Mouse (Mus musculus): ENCODE measurements around the gene Cenpl. TPM values are rescaled to one million over a fixed set of nuclear protein-coding genes. Genes with fewer than 3 reads are reported as not detected.

The Cenpl gene
- polyA plus RNA-seq, 1 experiment from 2014 or later, result 20.2 TPM

DNA sequence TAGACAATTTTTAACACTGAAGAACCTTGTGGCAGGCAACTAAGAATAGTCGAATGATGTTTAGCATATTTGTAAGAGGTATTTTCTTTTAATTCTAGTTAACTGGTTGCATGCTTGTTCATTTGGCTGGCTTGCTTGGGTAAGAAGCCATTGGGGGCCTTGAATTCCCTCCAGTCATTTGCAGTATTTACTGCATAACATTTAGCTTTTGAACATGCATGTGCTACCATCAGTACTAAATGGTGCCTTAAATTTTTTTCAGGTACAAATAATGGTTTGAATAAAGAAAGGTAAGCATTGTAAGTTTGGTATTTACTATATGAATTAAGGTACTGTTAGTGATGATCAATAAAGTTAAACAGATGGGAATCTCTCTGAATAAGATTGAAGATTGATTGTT lies 33.5 kb upstream of the Cenpl start:
- peaks cover 18% of the 10 kb centered on the region for H3K4me1 ChIP-seq (ENCODE audit: insufficient read depth)
- 0% methylated on average over 1 of the region's 1 CpGs for WGBS (ENCODE audit: insufficient replicate concordance)

DNA sequence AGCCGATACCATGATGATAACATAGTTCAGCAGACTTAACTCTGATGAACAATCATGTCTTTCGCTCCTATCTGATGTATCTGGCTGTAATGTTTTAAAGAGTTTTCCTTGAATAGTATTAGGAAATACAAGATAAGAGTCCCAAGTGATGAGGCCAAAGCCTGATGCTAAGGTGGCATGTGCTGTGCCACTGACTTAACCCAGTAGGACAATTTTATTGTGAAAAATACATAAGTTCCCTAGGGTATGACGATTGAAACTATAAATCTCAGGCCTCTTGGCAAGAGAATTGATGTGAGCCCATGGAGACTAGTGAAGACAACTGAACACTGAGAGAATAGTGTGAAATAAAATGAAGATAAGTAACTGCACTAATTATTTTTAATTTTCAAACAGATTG lies 32.9 kb upstream of the Cenpl start:
- 16% methylated on average over 3 of the region's 3 CpGs for WGBS (ENCODE audit: insufficient replicate concordance)
- Histone ChIP-seq H3K27me3 (ENCODE audit: insufficient read depth, low read length) (no peaks in the 10 kb centered on the region), H3K27ac (ENCODE audit: low read depth) (no peak overlapping the region), H3K4me3 (ENCODE audit: low read depth, low read length) (peak overlapping the region; percentile 81), H3K9me3 (ENCODE audit: low read length) (no peaks in the 10 kb centered on the region), H3K36me3 (replicated peaks; ENCODE audit: insufficient read depth, low read length) (peaks cover 43% of the 10 kb centered on the region), H3K4me2 (ENCODE audit: low read depth, low read length) (peak overlapping the region; percentile 92), H3K9ac (replicated peaks) (no peak overlapping the region; the same call in 1 of the 2 replicates), H3K4me1 (ENCODE audit: insufficient read depth) (peaks cover 18% of the 10 kb centered on the region)
- ATAC-seq, result no peak
- TF ChIP-seq EP300 (IDR thresholded peaks at IDR 0.05; ENCODE audit: low read depth) (no peak), CTCF (IDR thresholded peaks at IDR 0.05; ENCODE audit: low read depth) (no peak)
- no peak for DNase-seq

More for the DNA sequence above, 33.5 kb upstream of the Cenpl start:
- Histone ChIP-seq H3K27ac (ENCODE audit: low read depth) (peak overlapping the region; percentile 95), H3K9me3 (ENCODE audit: low read length) (no peaks in the 10 kb centered on the region), H3K27me3 (ENCODE audit: insufficient read depth, low read length) (no peaks in the 10 kb centered on the region), H3K36me3 (replicated peaks; ENCODE audit: insufficient read depth, low read length) (peaks cover 41% of the 10 kb centered on the region), H3K9ac (replicated peaks) (peak overlapping the region; percentile 82), H3K4me2 (ENCODE audit: low read depth, low read length) (peak overlapping the region; percentile 92), H3K4me3 (ENCODE audit: low read depth, low read length) (peak overlapping the region; percentile 81)
- no peak for DNase-seq
- TF ChIP-seq CTCF (IDR thresholded peaks at IDR 0.05; ENCODE audit: low read depth) (no peak), EP300 (IDR thresholded peaks at IDR 0.05; ENCODE audit: low read depth) (no peak)
- no peak for ATAC-seq

DNA sequence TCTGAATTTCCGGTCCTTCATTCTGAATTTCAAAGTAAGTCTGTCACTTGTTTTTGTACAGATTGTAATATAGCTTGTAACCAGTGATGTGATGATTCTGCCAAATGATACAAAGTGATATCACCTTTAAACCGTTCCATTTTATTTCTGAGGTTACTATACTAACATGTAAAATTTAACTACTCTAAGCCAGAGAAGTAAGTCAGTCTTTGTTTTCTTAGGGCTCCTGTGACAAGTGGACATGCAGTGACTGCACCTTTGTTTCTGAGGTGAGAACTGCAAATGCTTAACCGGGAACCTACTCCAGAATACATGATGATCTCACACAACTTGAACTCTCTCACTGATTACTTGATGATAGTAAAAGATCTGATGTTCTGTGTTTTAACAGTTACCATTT lies 32.5 kb upstream of the Cenpl start:
- Histone ChIP-seq H3K4me1 (ENCODE audit: insufficient read depth) (peaks cover 18% of the 10 kb centered on the region), H3K9me3 (ENCODE audit: low read length) (no peaks in the 10 kb centered on the region), H3K9ac (replicated peaks) (no peak overlapping the region), H3K27ac (ENCODE audit: low read depth) (no peak overlapping the region), H3K27me3 (ENCODE audit: insufficient read depth, low read length) (no peaks in the 10 kb centered on the region), H3K4me2 (ENCODE audit: low read depth, low read length) (peak overlapping the region; percentile 92), H3K36me3 (replicated peaks; ENCODE audit: insufficient read depth, low read length) (peaks cover 43% of the 10 kb centered on the region), H3K4me3 (ENCODE audit: low read depth, low read length) (peak overlapping the region; percentile 81; the same call in 1 of the 2 replicates)
- ATAC-seq (no peak), DNase-seq (no peak)
- no peak for TF ChIP-seq EP300 (IDR thresholded peaks at IDR 0.05; ENCODE audit: low read depth)
- no peak for TF ChIP-seq CTCF (IDR thresholded peaks at IDR 0.05; ENCODE audit: low read depth)
- WGBS (ENCODE audit: insufficient replicate concordance), result 29% methylated on average over 3 of the region's 3 CpGs

DNA sequence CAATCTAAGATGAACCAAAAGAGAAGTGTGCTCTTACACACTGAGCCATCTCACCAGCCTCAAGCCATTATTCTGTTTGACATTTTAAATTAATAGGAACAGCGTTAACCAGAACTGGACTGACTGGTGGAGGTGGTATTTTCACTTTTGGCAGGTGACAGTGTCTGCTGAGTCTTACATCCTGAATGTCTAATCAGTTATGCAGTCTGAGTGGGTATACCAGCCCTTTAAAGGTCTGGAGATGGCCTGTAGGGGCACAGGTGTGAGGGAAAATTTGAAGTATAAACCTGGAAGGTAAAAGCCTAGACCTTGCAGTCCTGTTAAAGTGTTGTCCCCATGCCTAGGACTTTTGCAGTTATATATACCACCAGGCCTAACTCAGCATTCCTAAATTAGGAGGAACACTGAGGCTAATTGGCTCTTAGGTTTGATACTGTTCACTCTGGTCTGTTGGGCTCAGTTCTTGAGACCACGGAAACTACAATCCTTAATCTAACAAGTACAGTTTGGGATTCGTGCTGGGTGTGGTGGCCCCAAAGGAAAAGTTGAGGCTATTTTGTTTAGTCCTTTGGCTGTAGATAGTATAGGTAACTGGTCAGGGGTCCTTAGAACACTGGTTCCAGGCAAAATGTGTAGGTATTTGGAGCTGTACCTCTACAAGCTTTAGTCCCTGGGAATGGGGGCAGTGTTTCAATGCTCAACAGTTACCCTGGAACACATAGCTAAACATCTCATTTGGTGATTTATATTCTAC lies 31.4 kb upstream of the Cenpl start:
- H3K4me1 ChIP-seq (ENCODE audit: insufficient read depth), result peaks cover 11% of the 10 kb centered on the region
- no peak for TF ChIP-seq EP300 (IDR thresholded peaks at IDR 0.05; ENCODE audit: low read depth)
- TF ChIP-seq CTCF (IDR thresholded peaks at IDR 0.05; ENCODE audit: low read depth), result no peak
- H3K4me2 ChIP-seq (ENCODE audit: low read depth, low read length), result no peak overlapping the region
- H3K9ac ChIP-seq (replicated peaks), result no peak overlapping the region
- H3K4me3 ChIP-seq (ENCODE audit: low read depth, low read length), result no peak overlapping the region
- DNase-seq (no peak), ATAC-seq (no peak)
- H3K36me3 ChIP-seq (replicated peaks; ENCODE audit: insufficient read depth, low read length), result peaks cover 43% of the 10 kb centered on the region
- H3K9me3 ChIP-seq (ENCODE audit: low read length), result no peaks in the 10 kb centered on the region
- 29% methylated on average over 3 of the region's 3 CpGs for WGBS (ENCODE audit: insufficient replicate concordance)
- H3K27ac ChIP-seq (ENCODE audit: low read depth), result peak overlapping the region; percentile 45; the same call in 1 of the 2 replicates
- H3K27me3 ChIP-seq (ENCODE audit: insufficient read depth, low read length), result no peaks in the 10 kb centered on the region

DNA sequence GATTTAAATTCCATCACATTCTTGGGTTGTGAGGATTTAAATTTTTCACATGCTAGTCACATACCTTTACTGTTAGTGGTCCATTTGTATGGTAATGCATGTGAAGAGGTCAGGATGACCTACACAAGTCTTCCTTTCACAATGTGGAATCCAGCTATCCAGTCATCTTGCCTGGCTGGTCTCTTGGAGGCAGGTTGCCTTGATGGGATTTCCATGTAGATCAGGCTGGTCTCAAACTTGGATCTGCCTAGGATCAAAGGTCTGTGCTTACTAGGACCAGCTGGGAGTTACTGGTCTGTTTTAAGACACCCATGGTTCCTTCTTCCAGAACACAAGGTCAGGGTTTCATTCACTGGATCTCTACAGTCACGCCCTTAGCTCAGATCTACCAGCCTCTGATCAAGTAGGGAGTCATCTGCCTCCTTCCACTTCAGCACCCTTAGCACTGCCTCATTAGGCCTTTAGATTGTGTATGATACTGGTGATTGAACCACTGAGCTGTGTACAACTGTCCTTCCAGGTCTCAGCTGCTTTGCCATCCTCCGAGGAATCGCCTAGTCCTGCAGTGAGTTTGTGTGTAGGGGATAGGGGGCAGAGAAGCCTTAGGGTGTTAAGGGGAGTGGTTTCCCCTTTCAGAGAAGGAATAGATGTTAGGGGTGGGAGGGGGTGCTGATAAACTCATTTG lies 30.6 kb upstream of the Cenpl start:
- peak; percentile 26 for DNase-seq
- Histone ChIP-seq H3K4me2 (ENCODE audit: low read depth, low read length) (no peak overlapping the region), H3K9me3 (ENCODE audit: low read length) (no peaks in the 10 kb centered on the region), H3K9ac (replicated peaks) (no peak overlapping the region), H3K27me3 (ENCODE audit: insufficient read depth, low read length) (no peaks in the 10 kb centered on the region), H3K27ac (ENCODE audit: low read depth) (0 out of 2 replicates have a peak overlapping the region, but pooled peaks have one; percentile 45), H3K4me3 (ENCODE audit: low read depth, low read length) (no peak overlapping the region), H3K4me1 (ENCODE audit: insufficient read depth) (peaks cover 11% of the 10 kb centered on the region; the same call in 1 of the 2 replicates), H3K36me3 (replicated peaks; ENCODE audit: insufficient read depth, low read length) (peaks cover 45% of the 10 kb centered on the region)
- WGBS (ENCODE audit: insufficient replicate concordance), result 21% methylated on average over 3 of the region's 3 CpGs
- peak; percentile 6; the same call in 1 of the 2 replicates for ATAC-seq
- TF ChIP-seq CTCF (IDR thresholded peaks at IDR 0.05; ENCODE audit: low read depth), result no peak
- TF ChIP-seq EP300 (IDR thresholded peaks at IDR 0.05; ENCODE audit: low read depth), result no peak

DNA sequence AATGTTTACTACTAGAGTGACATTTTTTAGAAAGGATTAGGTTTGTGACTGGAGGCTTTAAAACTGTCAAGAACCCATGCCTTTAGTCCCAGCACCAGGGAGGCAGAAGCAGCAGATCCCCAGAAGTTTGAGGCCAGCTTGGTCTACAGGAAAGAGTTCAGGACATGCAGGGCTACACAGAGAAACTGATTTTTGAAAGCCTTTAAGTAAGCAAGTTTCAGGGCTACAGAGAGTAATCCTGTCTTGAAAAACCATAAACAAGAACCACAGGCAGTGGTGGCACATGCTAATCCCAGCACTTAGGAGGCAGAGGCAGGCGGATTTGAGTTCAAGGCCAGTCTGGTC lies 30.1 kb upstream of the Cenpl start:
- no peak overlapping the region for H3K4me2 ChIP-seq (ENCODE audit: low read depth, low read length)
- H3K36me3 ChIP-seq (replicated peaks; ENCODE audit: insufficient read depth, low read length), result peaks cover 50% of the 10 kb centered on the region
- no peak overlapping the region for H3K9ac ChIP-seq (replicated peaks)
- H3K27ac ChIP-seq (ENCODE audit: low read depth), result 0 out of 2 replicates have a peak overlapping the region, but pooled peaks have one; percentile 13
- 64% methylated on average over 1 of the region's 1 CpGs for WGBS (ENCODE audit: insufficient replicate concordance)
- no peaks in the 10 kb centered on the region for H3K27me3 ChIP-seq (ENCODE audit: insufficient read depth, low read length)
- TF ChIP-seq EP300 (IDR thresholded peaks at IDR 0.05; ENCODE audit: low read depth), result no peak
- no peak for TF ChIP-seq CTCF (IDR thresholded peaks at IDR 0.05; ENCODE audit: low read depth)
- H3K9me3 ChIP-seq (ENCODE audit: low read length), result no peaks in the 10 kb centered on the region
- ATAC-seq (peak; percentile 2; the same call in 1 of the 2 replicates), DNase-seq (no peak)
- no peak overlapping the region for H3K4me3 ChIP-seq (ENCODE audit: low read depth, low read length)
- H3K4me1 ChIP-seq (ENCODE audit: insufficient read depth), result peaks cover 11% of the 10 kb centered on the region; the same call in 1 of the 2 replicates
